Mouse (Mus musculus) urinary bladder, postnatal 10 days (tissue): Measurements from ENCODE around the gene Mrpl18.
A peak's percentile ranks its signal among the peaks of the same experiment; 100 is the strongest.
"Not testable (repeated sequence)": the region's sequence is repeated elsewhere in the genome, so short reads cannot be mapped to it uniquely, and the experiment has no call there.

ENCODE experiments used
- DNase-seq: peaks from one replicate; pipeline ENCODE4 v3.0.0; 2022; ENCODE audit warnings: low spot score

Mrpl18 gene

GRCm38 (mm10) chr17:12915881-12916583 is at the start of gene Mrpl18:
Gene Mrpl18, minus strand, starts transcription at chr17:12916345.
- peak; percentile 93 for DNase-seq

GRCm38 (mm10) chr17:12963476-12963875 is 47.3 kb upstream of the Mrpl18 start:
- no peak for DNase-seq

- peak; percentile 69 for DNase-seq
Measured at GRCm38 (mm10) chr17:12960331-12960873, 44.3 kb upstream of the Mrpl18 start, which contains the start of gene Acat2. Gene Acat2, minus strand, starts transcription at chr17:12960747.

GRCm38 (mm10) chr17:12959377-12959776 is 43.2 kb upstream of the Mrpl18 start:
- not testable (repeated sequence) for DNase-seq

GRCm38 (mm10) chr17:12956664-12957063 is 40.5 kb upstream of the Mrpl18 start:
- DNase-seq = no peak

- no peak for DNase-seq
Measured at GRCm38 (mm10) chr17:12949669-12950068, 33.5 kb upstream of the Mrpl18 start.

GRCm38 (mm10) chr17:12942459-12943162 is 26.5 kb upstream of the Mrpl18 start:
- no peak for DNase-seq

GRCm38 (mm10) chr17:12941543-12942260 is 25.6 kb upstream of the Mrpl18 start:
- DNase-seq = no peak

GRCm38 (mm10) chr17:12940151-12940805 is 24.1 kb upstream of the Mrpl18 start, which contains the start of gene Acat3:
Gene Acat3, minus strand, starts transcription at chr17:12940600.
- DNase-seq = no peak

- DNase-seq = not testable (repeated sequence)
Measured at GRCm38 (mm10) chr17:12939377-12940148, 23.4 kb upstream of the Mrpl18 start.

GRCm38 (mm10) chr17:12938077-12938476 is 21.9 kb upstream of the Mrpl18 start:
- no peak for DNase-seq

GRCm38 (mm10) chr17:12937412-12937970 is 21.3 kb upstream of the Mrpl18 start:
- DNase-seq = no peak

GRCm38 (mm10) chr17:12935719-12936118 is 19.6 kb upstream of the Mrpl18 start:
- no peak for DNase-seq

- not testable (repeated sequence) for DNase-seq
Measured at GRCm38 (mm10) chr17:12931576-12931975, 15.4 kb upstream of the Mrpl18 start.

- no peak for DNase-seq
Measured at GRCm38 (mm10) chr17:12925703-12926180, 9.6 kb upstream of the Mrpl18 start.

- no peak for DNase-seq
Measured at GRCm38 (mm10) chr17:12925001-12925400, 8.9 kb upstream of the Mrpl18 start.

GRCm38 (mm10) chr17:12921073-12921472 is 4.9 kb upstream of the Mrpl18 start:
- DNase-seq = no peak

GRCm38 (mm10) chr17:12916588-12917380 is 639 bp upstream of the Mrpl18 start:
- no peak for DNase-seq

GRCm38 (mm10) chr17:12915488-12915880 is 661 bp downstream of the Mrpl18 start, which contains the start of gene Tcp1:
Gene Tcp1, plus strand, starts transcription at chr17:12915701.
- no peak for DNase-seq

GRCm38 (mm10) chr17:12910391-12910790 is 5.8 kb downstream of the Mrpl18 start:
- no peak for DNase-seq
